Mouse (Mus musculus): ENCODE data around the gene Dlgap1. TPM values are rescaled to one million over a fixed set of nuclear protein-coding genes. Genes with fewer than 3 reads are reported as not detected.

The Dlgap1 gene
- polyA plus RNA-seq, 1 experiment from 2014 or later: 0.22 TPM

GRCm38 (mm10) chr17:70762634-70763033 lies 793.8 kb downstream of the Dlgap1 start:
- ATAC-seq: no peak

GRCm38 (mm10) chr17:70765337-70765736 lies 796.5 kb downstream of the Dlgap1 start:
- H3K4me2 ChIP-seq (ENCODE audit: low read depth, low read length): no peak overlapping the region
- peak; percentile 16; the same call in 1 of the 2 replicates for TF ChIP-seq CTCF (IDR thresholded peaks at IDR 0.05; ENCODE audit: low read depth)
- TF ChIP-seq EP300 (IDR thresholded peaks at IDR 0.05; ENCODE audit: low read depth): no peak
- H3K4me3 ChIP-seq (ENCODE audit: low read depth, low read length): no peak overlapping the region
- H3K36me3 ChIP-seq (replicated peaks; ENCODE audit: insufficient read depth, low read length): no peaks in the 10 kb centered on the region
- WGBS (ENCODE audit: insufficient replicate concordance): 90% methylated on average over 9 of the region's 9 CpGs
- no peaks in the 10 kb centered on the region for H3K4me1 ChIP-seq (ENCODE audit: insufficient read depth)
- DNase-seq (no peak), ATAC-seq (no peak)
- no peak overlapping the region for H3K27ac ChIP-seq (ENCODE audit: low read depth)
- H3K27me3 ChIP-seq (ENCODE audit: insufficient read depth, low read length): no peaks in the 10 kb centered on the region
- no peaks in the 10 kb centered on the region for H3K9me3 ChIP-seq (ENCODE audit: low read length)
- no peak overlapping the region for H3K9ac ChIP-seq (replicated peaks)

More at GRCm38 (mm10) chr17:70762634-70763033, 793.8 kb downstream of the Dlgap1 start:
- no peak overlapping the region for H3K9ac ChIP-seq (replicated peaks)
- no peaks in the 10 kb centered on the region for H3K9me3 ChIP-seq (ENCODE audit: low read length)
- no peaks in the 10 kb centered on the region for H3K4me1 ChIP-seq (ENCODE audit: insufficient read depth)
- H3K27ac ChIP-seq (ENCODE audit: low read depth): no peak overlapping the region
- H3K27me3 ChIP-seq (ENCODE audit: insufficient read depth, low read length): no peaks in the 10 kb centered on the region
- H3K4me2 ChIP-seq (ENCODE audit: low read depth, low read length): no peak overlapping the region
- 76% methylated on average over 10 of the region's 10 CpGs for WGBS (ENCODE audit: insufficient replicate concordance)
- no peak overlapping the region for H3K4me3 ChIP-seq (ENCODE audit: low read depth, low read length)
- no peak for DNase-seq
- TF ChIP-seq CTCF (IDR thresholded peaks at IDR 0.05; ENCODE audit: low read depth): no peak
- TF ChIP-seq EP300 (IDR thresholded peaks at IDR 0.05; ENCODE audit: low read depth): no peak
- no peaks in the 10 kb centered on the region for H3K36me3 ChIP-seq (replicated peaks; ENCODE audit: insufficient read depth, low read length)

- 67% methylated on average over 18 of the region's 18 CpGs for WGBS (ENCODE audit: insufficient replicate concordance)
- TF ChIP-seq EP300 (IDR thresholded peaks at IDR 0.05; ENCODE audit: low read depth) (no peak), CTCF (IDR thresholded peaks at IDR 0.05; ENCODE audit: low read depth) (no peak)
- H3K27me3 ChIP-seq (ENCODE audit: insufficient read depth, low read length): no peaks in the 10 kb centered on the region
Observed at GRCm38 (mm10) chr17:70765976-70766375, 797.1 kb downstream of the Dlgap1 start.

DNA sequence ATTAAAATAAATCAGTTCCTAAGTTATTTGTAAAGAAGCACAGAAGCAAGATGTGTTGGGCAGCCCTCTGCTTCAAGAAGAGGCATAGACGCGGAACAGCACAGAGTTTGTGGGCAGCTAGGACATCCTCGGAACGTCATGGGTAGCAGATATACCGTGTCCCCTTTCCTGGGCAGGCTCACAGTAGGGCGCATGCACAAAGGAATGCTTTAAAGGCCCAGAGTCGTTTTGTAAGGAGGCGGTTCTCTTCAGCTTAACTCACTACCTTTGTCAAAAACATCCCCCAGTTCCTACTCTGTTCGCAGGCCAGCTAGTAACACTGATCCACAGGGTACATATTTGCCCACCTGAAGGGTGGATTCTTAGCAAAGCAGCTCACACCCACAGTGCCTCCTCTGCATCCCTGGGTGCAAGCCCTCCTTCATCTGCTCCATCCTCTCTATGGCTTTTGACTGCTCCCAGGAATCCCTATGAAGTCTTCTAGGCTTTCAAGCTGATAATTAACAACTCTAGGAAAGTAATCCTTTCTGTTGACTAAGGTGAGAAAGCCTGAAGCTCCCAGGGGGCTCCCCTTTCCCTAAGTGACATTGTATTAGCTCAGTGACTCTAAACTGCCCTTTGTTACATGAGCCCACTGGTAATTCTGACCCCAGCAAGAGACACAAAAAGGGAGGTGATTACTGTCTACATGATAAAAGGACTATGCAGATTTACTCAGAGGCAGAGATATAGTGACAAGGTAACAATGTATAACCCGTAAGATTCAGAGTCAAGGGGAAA lies 803.4 kb downstream of the Dlgap1 start:
- Histone ChIP-seq H3K4me3 (ENCODE audit: low read depth, low read length) (no peak overlapping the region), H3K9me3 (ENCODE audit: low read length) (no peaks in the 10 kb centered on the region), H3K27me3 (ENCODE audit: insufficient read depth, low read length) (no peaks in the 10 kb centered on the region)

More at GRCm38 (mm10) chr17:70765976-70766375, 797.1 kb downstream of the Dlgap1 start:
- no peak for DNase-seq
- Histone ChIP-seq H3K4me2 (ENCODE audit: low read depth, low read length) (no peak overlapping the region), H3K9me3 (ENCODE audit: low read length) (no peaks in the 10 kb centered on the region), H3K36me3 (replicated peaks; ENCODE audit: insufficient read depth, low read length) (no peaks in the 10 kb centered on the region), H3K4me1 (ENCODE audit: insufficient read depth) (no peaks in the 10 kb centered on the region), H3K4me3 (ENCODE audit: low read depth, low read length) (no peak overlapping the region), H3K9ac (replicated peaks) (no peak overlapping the region), H3K27ac (ENCODE audit: low read depth) (no peak overlapping the region)
- ATAC-seq: no peak

DNA sequence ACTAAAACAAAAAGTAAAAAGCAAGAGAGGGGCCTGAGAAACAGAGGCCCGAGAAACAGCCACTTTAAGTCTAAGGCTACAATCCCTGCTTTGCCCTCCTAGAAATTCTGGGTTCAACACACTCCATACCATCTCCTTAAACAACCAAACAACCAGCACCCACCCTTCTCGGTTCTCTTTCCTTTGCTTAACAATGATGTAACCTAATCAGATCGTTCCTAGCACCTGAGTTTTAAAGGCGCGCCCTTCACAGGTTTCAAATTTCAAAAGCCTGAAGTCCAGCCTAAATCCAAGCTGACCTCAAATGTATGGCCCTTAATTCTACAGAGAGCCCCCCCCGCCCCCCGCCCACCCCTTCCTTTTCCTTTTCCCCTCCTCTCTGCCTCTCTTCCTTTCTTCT lies 810.9 kb downstream of the Dlgap1 start:
- no peak for TF ChIP-seq EP300 (IDR thresholded peaks at IDR 0.05; ENCODE audit: low read depth)
- TF ChIP-seq CTCF (IDR thresholded peaks at IDR 0.05; ENCODE audit: low read depth): no peak
- DNase-seq: no peak
- Histone ChIP-seq H3K9ac (replicated peaks) (no peak overlapping the region), H3K4me2 (ENCODE audit: low read depth, low read length) (peak overlapping the region; percentile 18; the same call in 1 of the 2 replicates), H3K4me1 (ENCODE audit: insufficient read depth) (no peaks in the 10 kb centered on the region), H3K27me3 (ENCODE audit: insufficient read depth, low read length) (no peaks in the 10 kb centered on the region), H3K27ac (ENCODE audit: low read depth) (no peak overlapping the region), H3K9me3 (ENCODE audit: low read length) (no peaks in the 10 kb centered on the region), H3K36me3 (replicated peaks; ENCODE audit: insufficient read depth, low read length) (no peaks in the 10 kb centered on the region), H3K4me3 (ENCODE audit: low read depth, low read length) (no peak overlapping the region)
- 45% methylated on average over 7 of the region's 7 CpGs for WGBS (ENCODE audit: insufficient replicate concordance)
- no peak for ATAC-seq

More for the DNA sequence above, 803.4 kb downstream of the Dlgap1 start:
- Histone ChIP-seq H3K4me1 (ENCODE audit: insufficient read depth) (no peaks in the 10 kb centered on the region), H3K36me3 (replicated peaks; ENCODE audit: insufficient read depth, low read length) (no peaks in the 10 kb centered on the region), H3K4me2 (ENCODE audit: low read depth, low read length) (no peak overlapping the region), H3K9ac (replicated peaks) (no peak overlapping the region), H3K27ac (ENCODE audit: low read depth) (no peak overlapping the region)
- ATAC-seq: no peak
- TF ChIP-seq EP300 (IDR thresholded peaks at IDR 0.05; ENCODE audit: low read depth) (no peak), CTCF (IDR thresholded peaks at IDR 0.05; ENCODE audit: low read depth) (no peak)
- WGBS (ENCODE audit: insufficient replicate concordance): 22% methylated on average over 10 of the region's 10 CpGs
- no peak for DNase-seq

- TF ChIP-seq EP300 (IDR thresholded peaks at IDR 0.05; ENCODE audit: low read depth) (no peak), CTCF (IDR thresholded peaks at IDR 0.05; ENCODE audit: low read depth) (no peak)
- Histone ChIP-seq H3K9me3 (ENCODE audit: low read length) (no peaks in the 10 kb centered on the region), H3K27ac (ENCODE audit: low read depth) (no peak overlapping the region), H3K36me3 (replicated peaks; ENCODE audit: insufficient read depth, low read length) (no peaks in the 10 kb centered on the region), H3K4me3 (ENCODE audit: low read depth, low read length) (no peak overlapping the region), H3K27me3 (ENCODE audit: insufficient read depth, low read length) (no peaks in the 10 kb centered on the region), H3K9ac (replicated peaks) (no peak overlapping the region), H3K4me1 (ENCODE audit: insufficient read depth) (no peaks in the 10 kb centered on the region), H3K4me2 (ENCODE audit: low read depth, low read length) (no peak overlapping the region)
- WGBS (ENCODE audit: insufficient replicate concordance): 59% methylated on average over 17 of the region's 18 CpGs
- ATAC-seq (no peak), DNase-seq (no peak)
Observed at GRCm38 (mm10) chr17:70780726-70781689, 812.1 kb downstream of the Dlgap1 start.
